10 mouse cellular contexts compared by ENCODE assay signal in genomic region chr8:106400181-106400580, GRCm38 (mm10). TPM values are rescaled to one million over a fixed set of nuclear protein-coding genes. Genes with fewer than 3 reads are reported as not detected.
DNase-seq lines count a peak whose midpoint lies in the region; ATAC-seq and TF ChIP-seq lines count a peak whose summit lies in the region.
"Had no signal": no experiment of that assay in that cellular context is flagged by ENCODE, and none has a peak within 500 bp of the region (broad histone marks: within the 10 kb centered on the region; RNA-seq: fewer than 3 reads in every experiment).

No protein-coding gene starts in this region.

- peak overlapping the region; percentile 40 for H3K4me2 ChIP-seq in kidney, embryonic 15.5 days
- H3K4me2 ChIP-seq in limb, embryonic 13.5 days (replicated peaks): 0 out of 2 replicates have a peak overlapping the region, but pooled peaks have one; percentile 16
- no peak overlapping the region for H3K4me2 ChIP-seq in midbrain, embryonic 14.5 days (ENCODE audit: low read length)

- no peaks in the 10 kb centered on the region for H3K9me3 ChIP-seq in kidney, embryonic 15.5 days (replicated peaks)
- H3K9me3 ChIP-seq in limb, embryonic 13.5 days: no peaks in the 10 kb centered on the region
- no peaks in the 10 kb centered on the region for H3K9me3 ChIP-seq in midbrain, embryonic 14.5 days (ENCODE audit: control insufficient read depth, low read length)

- TF ChIP-seq CTCF in gastrocnemius, adult 2 months (IDR thresholded peaks at IDR 0.05): no peak

- peaks cover 33% of the 10 kb centered on the region for H3K4me1 ChIP-seq in kidney, embryonic 15.5 days
- peaks cover 30% of the 10 kb centered on the region for H3K4me1 ChIP-seq in limb, embryonic 13.5 days
- no peaks in the 10 kb centered on the region for H3K4me1 ChIP-seq in midbrain, embryonic 14.5 days (ENCODE audit: control insufficient read depth, insufficient read depth, low read length)

- intact Hi-C loops in gastrocnemius, adult 2 months (cut with DNase I): loop anchor here (5.0 to 10.0 kb wide), 3 partner anchors 63 to 175 kb away; partner anchors contain the start of gene Smpd3

- WGBS in kidney, embryonic 15.5 days: 30% methylated on average over 5 of the region's 5 CpGs
- 37% methylated on average over 5 of the region's 5 CpGs for WGBS in limb, embryonic 13.5 days
- 56% methylated on average over 5 of the region's 5 CpGs for WGBS in midbrain, embryonic 14.5 days

- peak overlapping the region; percentile 77 for H3K27ac ChIP-seq in gastrocnemius, adult 2 months
- peak overlapping the region; percentile 84 for H3K27ac ChIP-seq in kidney, embryonic 15.5 days
- peak overlapping the region; percentile 64; the same call in 1 of the 2 replicates for H3K27ac ChIP-seq in limb, embryonic 13.5 days
- H3K27ac ChIP-seq in midbrain, embryonic 14.5 days (replicated peaks; ENCODE audit: low read depth, low read length): no peak overlapping the region

- H3K4me3 ChIP-seq in gastrocnemius, adult 2 months: 0 out of 2 replicates have a peak overlapping the region, but pooled peaks have one; percentile 26
- H3K4me3 ChIP-seq in kidney, embryonic 15.5 days (replicated peaks): no peak overlapping the region
- H3K4me3 ChIP-seq in limb, embryonic 13.5 days: no peak overlapping the region
- H3K4me3 ChIP-seq in midbrain, embryonic 14.5 days (replicated peaks; ENCODE audit: low read depth, low read length): no peak overlapping the region

- no peaks in the 10 kb centered on the region for H3K36me3 ChIP-seq in kidney, embryonic 15.5 days
- no peaks in the 10 kb centered on the region for H3K36me3 ChIP-seq in limb, embryonic 13.5 days
- no peaks in the 10 kb centered on the region for H3K36me3 ChIP-seq in midbrain, embryonic 14.5 days (ENCODE audit: control insufficient read depth, insufficient read depth, low read length)

- ATAC-seq in kidney, embryonic 15.5 days (replicated peaks; ENCODE audit: low FRiP score): 0 out of 2 replicates have a peak, but pooled peaks have one; percentile 6
- 0 out of 2 replicates have a peak, but pooled peaks have one; percentile 26 for ATAC-seq in limb, embryonic 13.5 days (ENCODE audit: low FRiP score, low read depth)
- no peak for ATAC-seq in midbrain, embryonic 14.5 days (ENCODE audit: low FRiP score, low TSS enrichment)

- H3K27me3 ChIP-seq in kidney, embryonic 15.5 days: no peaks in the 10 kb centered on the region
- H3K27me3 ChIP-seq in limb, embryonic 13.5 days: no peaks in the 10 kb centered on the region
- H3K27me3 ChIP-seq in midbrain, embryonic 14.5 days (ENCODE audit: control insufficient read depth, insufficient read depth, low read length): no peaks in the 10 kb centered on the region

- H3K9ac ChIP-seq in kidney, embryonic 15.5 days: 0 out of 2 replicates have a peak overlapping the region, but pooled peaks have one; percentile 17
- H3K9ac ChIP-seq in limb, embryonic 13.5 days: no peak overlapping the region; the same call in 1 of the 2 replicates
- H3K9ac ChIP-seq in midbrain, embryonic 14.5 days (replicated peaks; ENCODE audit: low read length): no peak overlapping the region

- DNase-seq in gastrocnemius, adult 2 months: no peak
- no peak for DNase-seq in gastrocnemius, postnatal 10 days
- DNase-seq in kidney, postnatal 36 days: no peak
- DNase-seq in Muller cell, postnatal 12 days (ENCODE audit: inconsistent ontology term): peak; percentile 85
- DNase-seq in midbrain, embryonic 14.5 days: no peak
- DNase-seq in c-Kit-positive CD71-positive TER-119-positive erythroid progenitor cells, embryonic 14.5 days (ENCODE audit: low spot score): no peak
- DNase-seq: cerebellum, adult 9-11 months; right cerebral cortex, adult 18-20 months had no signal

RNA-seq across cellular contexts. Expression of gene Zfp90, which starts 14.9 kb away (rescaled TPM):
- 1 to 10 TPM; 1.2 to 1.7 TPM for total RNA-seq in gastrocnemius, adult 2 months (2021)
- total RNA-seq in gastrocnemius, postnatal 10 days (2021): 1 to 10 TPM; 4.3 to 5.6 TPM
- 16.9 and 20.8 TPM in 2 replicates for polyA plus RNA-seq in kidney, embryonic 15.5 days (2015; fragmentation: Nextera tagmentation; extraction: Ambion mirVana)
- polyA plus RNA-seq in limb, embryonic 13.5 days (2015; fragmentation: Nextera tagmentation; extraction: Ambion mirVana): 31.2 and 31.8 TPM in 2 replicates
- 47.2 and 50.7 TPM in 2 replicates for polyA plus RNA-seq in midbrain, embryonic 14.5 days (2014; fragmentation: Nextera tagmentation; extraction: Ambion mirVana)
